Mouse (Mus musculus): Measurements from ENCODE around the gene Rnf13. TPM values are rescaled to one million over a fixed set of nuclear protein-coding genes. Genes with fewer than 3 reads are reported as not detected.
"Not testable (repeated sequence)": the region's sequence is repeated elsewhere in the genome, so short reads cannot be mapped to it uniquely, and the experiment has no call there.

Gene Rnf13
- polyA plus RNA-seq, 1 experiment from 2014 or later, result 64.7 TPM

DNA sequence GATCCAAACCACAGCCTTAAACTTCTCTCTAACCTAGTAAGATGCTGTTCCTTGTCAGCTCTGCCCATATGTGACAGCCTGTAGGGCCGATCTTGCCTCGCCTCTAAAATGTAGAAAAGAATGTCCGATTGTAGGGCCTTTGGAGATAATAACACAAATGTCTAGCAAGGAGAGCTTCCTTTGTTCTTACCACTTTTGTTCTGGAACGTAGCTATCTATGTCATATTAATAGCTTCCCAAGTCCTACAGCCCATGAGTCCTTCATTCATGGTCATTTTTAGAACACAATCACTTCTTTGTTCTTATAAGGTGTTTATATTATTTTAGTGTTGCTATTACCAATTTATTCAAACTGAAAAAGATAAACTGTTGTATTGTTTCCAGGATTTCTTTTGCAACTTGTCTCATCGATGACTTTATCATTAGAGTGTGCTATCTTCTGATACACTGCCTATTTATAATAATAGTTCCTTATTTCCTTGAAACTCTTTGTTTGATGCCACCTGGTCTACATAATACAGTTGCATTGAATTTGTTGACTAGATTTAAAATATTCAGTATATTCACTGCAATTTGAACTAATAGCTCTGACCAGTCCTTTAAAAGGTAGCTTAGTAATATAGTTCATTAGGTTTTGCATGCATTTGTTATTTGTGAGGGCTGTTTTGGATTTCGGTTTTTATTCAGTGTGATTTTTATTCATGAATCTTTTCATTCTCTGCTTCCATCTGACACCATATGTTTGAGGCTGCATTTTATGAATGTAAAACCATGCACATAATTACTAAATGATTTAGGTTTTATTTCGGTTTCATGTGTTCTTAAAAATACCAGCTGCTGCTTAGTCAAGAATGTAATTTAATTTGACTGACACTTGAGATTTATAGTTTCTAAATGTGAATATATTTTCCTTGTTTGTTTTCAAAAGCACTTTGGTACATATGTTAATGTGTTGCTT is 53.4 kb downstream of the Rnf13 start:
- no peak for ATAC-seq (ENCODE audit: low FRiP score)
- H3K36me3 ChIP-seq, result no peaks in the 10 kb centered on the region
- H3K4me1 ChIP-seq, result no peaks in the 10 kb centered on the region
- no peaks in the 10 kb centered on the region for H3K9me3 ChIP-seq (replicated peaks)
- WGBS, result 84% methylated on average over 7 of the region's 7 CpGs
- H3K4me3 ChIP-seq, result no peak overlapping the region
- H3K27me3 ChIP-seq, result no peaks in the 10 kb centered on the region
- H3K9ac ChIP-seq, result no peak overlapping the region
- no peak overlapping the region for H3K27ac ChIP-seq
- no peak overlapping the region for H3K4me2 ChIP-seq (replicated peaks)

GRCm38 (mm10) chr3:57791104-57791503 is 55.2 kb downstream of the Rnf13 start:
- ATAC-seq (ENCODE audit: low FRiP score), result no peak
- 31% methylated on average over 3 of the region's 3 CpGs for WGBS
- no peak overlapping the region for H3K4me2 ChIP-seq (replicated peaks)

DNA sequence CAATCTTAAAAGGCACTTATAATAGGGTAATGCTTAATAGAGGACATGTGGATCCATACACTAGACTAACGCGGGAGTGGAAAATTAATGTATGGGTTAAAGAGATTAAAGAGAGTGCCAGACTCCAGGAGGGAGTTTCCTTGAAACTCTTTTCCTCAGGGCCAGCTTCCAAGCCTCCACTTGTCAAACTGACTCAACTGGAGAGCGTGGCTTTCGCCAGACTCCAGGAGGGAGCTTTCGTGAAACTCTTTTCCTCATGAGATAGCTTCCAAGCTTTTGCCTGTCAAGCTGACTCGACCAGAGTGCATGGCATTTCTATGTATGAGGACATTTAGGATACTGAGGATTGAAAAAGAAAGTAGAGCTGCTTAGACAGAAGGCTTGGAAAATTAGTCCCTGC is 59.2 kb downstream of the Rnf13 start:
- not testable (repeated sequence) for H3K4me3 ChIP-seq; H3K4me2 ChIP-seq (replicated peaks); H3K27ac ChIP-seq; ATAC-seq (ENCODE audit: low FRiP score); H3K9me3 ChIP-seq (replicated peaks); H3K4me1 ChIP-seq; H3K27me3 ChIP-seq; H3K36me3 ChIP-seq; H3K9ac ChIP-seq
- WGBS, result 80% methylated on average over 6 of the region's 6 CpGs

More at GRCm38 (mm10) chr3:57791104-57791503, 55.2 kb downstream of the Rnf13 start:
- no peaks in the 10 kb centered on the region for H3K27me3 ChIP-seq
- H3K4me1 ChIP-seq, result no peaks in the 10 kb centered on the region
- H3K36me3 ChIP-seq, result no peaks in the 10 kb centered on the region
- no peak overlapping the region for H3K27ac ChIP-seq
- no peak overlapping the region for H3K4me3 ChIP-seq
- no peak overlapping the region for H3K9ac ChIP-seq
- H3K9me3 ChIP-seq (replicated peaks), result no peaks in the 10 kb centered on the region

- H3K27me3 ChIP-seq, result no peaks in the 10 kb centered on the region
- H3K36me3 ChIP-seq, result no peaks in the 10 kb centered on the region
These were observed 79.6 kb downstream of the Rnf13 start for GRCm38 (mm10) chr3:57815447-57815846.

GRCm38 (mm10) chr3:57825866-57826265 is 90.0 kb downstream of the Rnf13 start:
- Histone ChIP-seq H3K4me3 (no peak overlapping the region), H3K9ac (no peak overlapping the region), H3K36me3 (peaks cover 2% of the 10 kb centered on the region), H3K9me3 (replicated peaks) (no peaks in the 10 kb centered on the region), H3K27me3 (no peaks in the 10 kb centered on the region), H3K27ac (no peak overlapping the region), H3K4me1 (no peaks in the 10 kb centered on the region), H3K4me2 (replicated peaks) (no peak overlapping the region)
- WGBS, result 84% methylated on average over 3 of the region's 3 CpGs
- ATAC-seq (ENCODE audit: low FRiP score), result no peak

More at GRCm38 (mm10) chr3:57815447-57815846, 79.6 kb downstream of the Rnf13 start:
- Histone ChIP-seq H3K4me1 (no peaks in the 10 kb centered on the region), H3K4me2 (replicated peaks) (no peak overlapping the region), H3K9ac (no peak overlapping the region), H3K27ac (no peak overlapping the region), H3K9me3 (replicated peaks) (no peaks in the 10 kb centered on the region), H3K4me3 (no peak overlapping the region)
- 88% methylated on average over 6 of the region's 6 CpGs for WGBS
- no peak for ATAC-seq (ENCODE audit: low FRiP score)

DNA sequence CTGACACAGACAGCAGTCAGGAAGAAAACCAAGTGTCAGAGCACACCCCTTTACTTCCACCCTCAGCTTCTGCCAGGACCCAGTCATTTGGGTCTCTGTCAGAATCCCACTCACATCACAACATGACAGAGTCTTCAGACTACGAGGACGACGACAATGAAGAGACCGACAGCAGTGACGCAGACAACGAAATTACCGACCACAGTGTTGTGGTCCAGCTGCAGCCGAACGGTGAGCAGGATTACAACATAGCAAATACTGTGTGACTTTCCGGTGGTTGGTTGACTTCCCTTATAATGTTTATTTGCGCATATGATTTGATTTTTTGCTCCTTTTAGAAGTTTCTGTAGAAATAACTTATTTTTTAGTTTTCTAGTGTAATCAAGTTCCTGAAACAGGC is 97.7 kb downstream of the Rnf13 start:
- no peak for ATAC-seq (ENCODE audit: low FRiP score)
- peaks cover 11% of the 10 kb centered on the region for H3K36me3 ChIP-seq
- no peaks in the 10 kb centered on the region for H3K9me3 ChIP-seq (replicated peaks)
- no peaks in the 10 kb centered on the region for H3K4me1 ChIP-seq
- no peak overlapping the region for H3K4me2 ChIP-seq (replicated peaks)
- no peak overlapping the region for H3K4me3 ChIP-seq
- H3K9ac ChIP-seq, result no peak overlapping the region
- H3K27me3 ChIP-seq, result no peaks in the 10 kb centered on the region
- WGBS, result 84% methylated on average over 11 of the region's 11 CpGs
- H3K27ac ChIP-seq, result no peak overlapping the region

DNA sequence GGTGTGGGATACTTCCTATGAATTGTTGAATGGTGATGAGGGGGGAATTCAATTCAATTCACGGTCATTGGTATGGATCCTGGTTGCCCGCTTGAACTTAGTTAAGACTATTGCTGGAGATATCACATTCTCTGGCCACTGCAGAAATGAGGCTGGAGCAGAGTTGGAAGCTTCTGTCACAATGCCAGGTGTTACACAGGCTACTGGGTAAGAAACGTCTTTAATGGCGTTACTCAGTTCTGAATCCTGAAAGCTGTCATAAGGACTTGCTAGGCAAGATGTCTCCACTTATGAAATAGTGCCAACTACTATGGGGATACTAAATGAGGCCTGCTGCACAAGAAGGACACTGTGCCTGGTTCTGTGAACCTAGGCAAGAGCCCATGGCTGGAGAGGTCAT is 101.0 kb downstream of the Rnf13 start:
- no peak overlapping the region for H3K4me3 ChIP-seq
- no peak for ATAC-seq (ENCODE audit: low FRiP score)
- peaks cover 28% of the 10 kb centered on the region; the same call in 1 of the 2 replicates for H3K36me3 ChIP-seq
- no peaks in the 10 kb centered on the region for H3K27me3 ChIP-seq
- H3K27ac ChIP-seq, result no peak overlapping the region
- H3K4me2 ChIP-seq (replicated peaks), result no peak overlapping the region
- no peaks in the 10 kb centered on the region for H3K4me1 ChIP-seq
- H3K9me3 ChIP-seq (replicated peaks), result no peaks in the 10 kb centered on the region
- WGBS, result 92% methylated on average over 4 of the region's 4 CpGs
- H3K9ac ChIP-seq, result no peak overlapping the region

- Histone ChIP-seq H3K9ac (no peak overlapping the region), H3K27ac (no peak overlapping the region), H3K4me3 (no peak overlapping the region), H3K27me3 (no peaks in the 10 kb centered on the region), H3K9me3 (replicated peaks) (no peaks in the 10 kb centered on the region), H3K36me3 (peaks cover 38% of the 10 kb centered on the region), H3K4me1 (peaks cover 12% of the 10 kb centered on the region), H3K4me2 (replicated peaks) (no peak overlapping the region)
- no peak for ATAC-seq (ENCODE audit: low FRiP score)
These were observed 107.9 kb downstream of the Rnf13 start for GRCm38 (mm10) chr3:57843775-57844174.

DNA sequence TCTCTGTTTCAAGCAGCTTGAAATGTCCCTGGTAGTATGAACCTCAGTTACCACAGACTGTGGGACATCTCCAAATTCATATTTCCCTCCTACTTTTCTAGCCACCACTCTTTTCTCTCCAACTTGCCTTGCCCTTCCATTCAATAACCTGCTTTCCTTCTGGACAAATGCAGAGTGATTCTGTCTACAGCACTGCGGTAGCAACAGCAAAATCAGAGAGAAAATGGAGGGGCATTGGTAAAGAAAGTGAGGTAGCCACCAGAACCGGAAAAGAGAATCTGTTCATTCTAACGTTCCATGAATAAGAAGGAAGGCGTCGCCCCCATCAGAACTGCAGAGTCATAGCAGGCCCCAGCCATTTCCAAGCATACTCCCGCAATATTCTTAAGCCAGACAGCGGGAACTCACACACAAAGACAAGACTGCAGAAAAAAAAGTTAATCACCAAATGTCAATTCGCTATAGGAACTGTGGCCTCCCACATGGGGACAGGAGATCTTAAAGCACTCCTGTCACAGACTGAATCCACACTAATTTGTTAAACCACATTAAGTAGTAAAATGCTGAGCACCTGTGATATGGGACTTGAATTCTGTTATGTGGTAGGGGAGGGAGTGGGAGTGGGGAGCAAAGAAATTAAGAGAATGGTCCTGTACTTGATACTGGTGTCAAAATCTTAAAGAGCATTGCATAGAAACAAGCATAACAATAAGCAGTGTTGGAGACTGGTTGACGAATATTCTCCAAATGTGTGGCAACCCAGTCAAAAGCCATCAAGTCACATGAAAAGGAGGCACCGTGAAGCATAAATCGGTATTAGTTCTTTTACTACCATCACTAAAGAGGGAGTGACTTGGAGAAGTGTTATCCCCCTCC is 110.2 kb downstream of the Rnf13 start:
- no peaks in the 10 kb centered on the region for H3K9me3 ChIP-seq (replicated peaks)
- no peaks in the 10 kb centered on the region for H3K27me3 ChIP-seq
- peak overlapping the region; percentile 100 for H3K27ac ChIP-seq
- H3K4me1 ChIP-seq, result peaks cover 12% of the 10 kb centered on the region
- 12% methylated on average over 11 of the region's 11 CpGs for WGBS
- peak overlapping the region; percentile 94 for H3K4me3 ChIP-seq
- peak overlapping the region; percentile 98 for H3K9ac ChIP-seq
- ATAC-seq (ENCODE audit: low FRiP score), result no peak
- H3K4me2 ChIP-seq (replicated peaks), result peak overlapping the region; percentile 53
- peaks cover 25% of the 10 kb centered on the region for H3K36me3 ChIP-seq

DNA sequence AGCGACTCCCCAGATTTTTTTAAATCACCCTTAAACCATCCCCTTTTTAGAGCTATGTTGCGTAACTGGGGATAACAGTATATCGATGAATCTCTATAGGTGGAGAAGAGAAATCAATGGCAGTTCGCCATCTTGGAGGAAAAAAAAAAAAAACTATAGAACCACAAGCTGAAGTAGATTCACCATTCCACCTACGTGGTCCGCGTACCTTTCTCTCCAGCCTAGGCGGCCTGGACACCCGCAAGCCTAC is 110.7 kb downstream of the Rnf13 start:
- Histone ChIP-seq H3K27ac (peak overlapping the region; percentile 100), H3K36me3 (peaks cover 20% of the 10 kb centered on the region), H3K9me3 (replicated peaks) (no peaks in the 10 kb centered on the region), H3K4me1 (peaks cover 12% of the 10 kb centered on the region), H3K27me3 (no peaks in the 10 kb centered on the region), H3K9ac (peak overlapping the region; percentile 98), H3K4me3 (peak overlapping the region; percentile 94), H3K4me2 (replicated peaks) (peak overlapping the region; percentile 53)
- ATAC-seq (ENCODE audit: low FRiP score), result no peak
- WGBS, result under 1% methylated on average over 9 of the region's 9 CpGs

DNA sequence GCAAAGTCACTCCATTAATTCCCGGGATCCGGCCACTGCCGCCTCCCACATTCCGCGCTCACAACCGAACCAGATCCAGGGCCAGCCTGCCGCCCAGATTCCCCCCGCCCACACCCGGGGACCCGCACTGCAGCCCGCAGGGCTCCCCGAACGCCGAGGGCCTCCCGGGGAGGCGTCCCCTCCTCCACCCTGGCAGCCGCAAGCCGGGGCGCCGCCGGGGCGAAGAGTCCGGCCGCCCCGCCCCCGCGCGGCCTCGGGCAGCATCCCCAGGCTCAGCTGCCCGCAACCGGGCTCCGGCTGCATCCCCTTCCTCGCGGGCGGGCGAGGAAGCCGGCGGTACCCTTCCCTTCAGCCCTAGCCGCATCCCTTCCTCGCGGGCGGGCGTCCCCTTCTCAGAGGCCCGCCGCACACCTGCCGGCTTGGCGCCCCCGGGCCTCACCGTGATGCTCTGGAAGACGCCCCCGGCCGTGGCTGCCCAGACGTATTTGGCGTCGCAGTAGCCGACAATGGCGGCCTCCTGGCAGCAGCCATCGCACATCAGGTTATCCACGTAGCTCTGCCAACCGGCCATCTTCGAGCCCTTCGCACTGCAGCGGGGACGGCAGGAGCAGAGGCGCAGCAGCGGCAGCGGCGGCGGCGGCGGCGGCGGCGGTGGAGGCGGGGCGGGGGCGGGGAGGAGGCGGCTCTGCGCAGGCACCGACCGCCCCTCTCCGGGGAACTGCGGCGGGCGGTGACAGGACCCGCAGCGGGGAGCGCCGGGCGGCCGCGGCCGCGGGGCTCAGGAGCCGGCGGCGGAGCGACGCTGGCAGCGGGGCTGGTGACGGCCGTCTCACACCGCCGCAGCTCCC is 111.3 kb downstream of the Rnf13 start:
- peaks cover 16% of the 10 kb centered on the region for H3K36me3 ChIP-seq
- peak; percentile 83 for ATAC-seq (ENCODE audit: low FRiP score)
- WGBS, result under 1% methylated on average over 67 of the region's 104 CpGs
- H3K9me3 ChIP-seq (replicated peaks), result no peaks in the 10 kb centered on the region
- peak overlapping the region; percentile 98 for H3K9ac ChIP-seq
- H3K4me2 ChIP-seq (replicated peaks), result peak overlapping the region; percentile 53
- peak overlapping the region; percentile 94 for H3K4me3 ChIP-seq
- peak overlapping the region; percentile 100 for H3K27ac ChIP-seq
- no peaks in the 10 kb centered on the region for H3K27me3 ChIP-seq
- H3K4me1 ChIP-seq, result peaks cover 12% of the 10 kb centered on the region

GRCm38 (mm10) chr3:57847760-57848185 is 111.9 kb downstream of the Rnf13 start, which contains the start of gene Pfn2:
TSS of gene Pfn2 (minus strand) at chr3:57848079.
- ATAC-seq (ENCODE audit: low FRiP score), result peak; percentile 90
- Histone ChIP-seq H3K4me2 (replicated peaks) (peak within 1 kb of the TSS; percentile 53), H3K9ac (peak within 1 kb of the TSS; percentile 98), H3K27ac (peak within 1 kb of the TSS; percentile 100), H3K4me1 (peaks cover 12% of the 10 kb centered on the region), H3K36me3 (peaks cover 9% of the 10 kb centered on the region), H3K9me3 (replicated peaks) (no peaks in the 10 kb centered on the region), H3K27me3 (no peaks in the 10 kb centered on the region), H3K4me3 (peak within 1 kb of the TSS; percentile 94)
- WGBS, result under 1% methylated on average over 41 of the region's 52 CpGs
